Mouse (Mus musculus): Measurements from ENCODE around the gene Mfsd14a. TPM values are rescaled to one million over a fixed set of nuclear protein-coding genes. Genes with fewer than 3 reads are reported as not detected.

Gene Mfsd14a
- total RNA-seq, 4 experiments from 2014 or later: 55.4 to 62.1 (median 59.8) TPM

DNA sequence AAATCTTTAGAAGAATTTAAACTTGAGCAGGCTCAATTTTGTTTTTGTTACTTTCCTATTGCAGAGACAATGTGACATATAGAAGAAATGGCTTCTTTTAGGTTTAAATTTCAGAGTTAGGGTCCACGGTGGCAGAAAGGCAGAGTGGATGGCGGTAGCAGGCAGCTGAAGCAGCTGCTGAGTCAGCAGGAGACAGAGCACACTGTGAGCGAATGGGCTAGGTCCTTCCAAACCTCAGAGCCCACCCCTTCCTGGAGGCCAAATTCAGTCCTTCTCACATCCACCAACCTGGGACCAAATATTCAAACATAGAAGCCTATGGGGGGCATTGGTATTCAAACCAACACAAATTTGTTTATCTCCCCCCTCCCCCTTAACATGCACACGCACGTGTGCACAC, 60.7 kb downstream of the Mfsd14a start:
- no peak for DNase-seq (ENCODE audit: low spot score in 2 of 2)

DNA sequence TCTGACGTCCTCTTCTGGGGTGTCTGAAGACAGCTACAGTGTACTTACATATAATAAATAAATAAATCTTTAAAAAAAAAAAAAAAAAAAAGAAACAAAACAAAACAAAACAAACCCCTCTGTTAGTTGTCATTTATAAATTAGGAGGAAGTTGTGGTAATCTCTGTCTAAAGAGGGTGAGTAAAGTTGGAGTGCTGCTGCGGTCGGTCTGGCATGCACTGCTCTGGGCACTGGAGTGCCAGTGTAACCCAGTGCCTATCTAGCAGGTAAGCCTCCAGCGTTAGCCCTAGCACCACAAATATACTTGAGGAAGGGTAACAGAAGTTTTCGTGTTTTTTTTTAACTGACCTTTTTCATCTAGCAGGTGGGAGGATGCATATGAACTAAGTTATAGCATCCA, 61.5 kb downstream of the Mfsd14a start:
- no peak for DNase-seq (ENCODE audit: low spot score in 2 of 2)

DNA sequence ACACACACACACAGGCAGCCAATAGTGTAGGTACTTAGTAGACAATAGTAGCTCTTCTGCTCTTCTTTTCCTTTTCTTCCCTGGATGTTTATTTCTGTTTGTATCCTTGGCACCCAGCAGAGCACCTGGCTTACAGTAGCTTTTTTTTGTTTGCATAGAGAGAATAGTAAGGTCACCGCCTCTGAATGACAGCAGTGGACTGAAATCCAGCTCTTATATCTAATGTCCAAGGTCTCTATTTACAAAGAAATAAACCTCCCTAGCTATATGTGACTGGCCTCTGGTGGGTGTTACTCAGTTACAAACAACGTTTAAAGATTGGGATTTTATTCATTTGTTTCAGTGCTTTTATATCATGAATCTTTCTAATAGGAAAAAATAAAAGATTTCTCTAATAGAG, 62.8 kb downstream of the Mfsd14a start:
- DNase-seq (ENCODE audit: low spot score in 2 of 2): no peak

DNA sequence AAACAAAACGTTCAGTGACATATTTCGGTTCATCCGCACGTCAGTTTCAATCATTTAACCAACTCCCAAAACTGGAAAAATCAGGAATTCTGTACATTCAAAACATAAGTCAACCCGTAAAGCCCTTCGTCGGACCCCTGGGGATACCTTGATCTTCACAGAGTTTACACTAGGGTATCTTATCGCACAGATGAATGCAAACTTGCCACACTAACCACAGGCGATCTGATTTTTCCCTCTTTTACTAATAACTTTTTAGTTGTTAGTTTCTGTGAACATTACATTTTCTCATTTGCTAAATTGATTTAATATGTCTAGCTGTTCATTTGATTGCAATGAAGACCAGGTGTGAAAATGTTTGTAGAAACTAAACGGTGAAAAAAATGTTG, 66.9 kb downstream of the Mfsd14a start:
- DNase-seq (ENCODE audit: low spot score in 2 of 2): no peak

DNA sequence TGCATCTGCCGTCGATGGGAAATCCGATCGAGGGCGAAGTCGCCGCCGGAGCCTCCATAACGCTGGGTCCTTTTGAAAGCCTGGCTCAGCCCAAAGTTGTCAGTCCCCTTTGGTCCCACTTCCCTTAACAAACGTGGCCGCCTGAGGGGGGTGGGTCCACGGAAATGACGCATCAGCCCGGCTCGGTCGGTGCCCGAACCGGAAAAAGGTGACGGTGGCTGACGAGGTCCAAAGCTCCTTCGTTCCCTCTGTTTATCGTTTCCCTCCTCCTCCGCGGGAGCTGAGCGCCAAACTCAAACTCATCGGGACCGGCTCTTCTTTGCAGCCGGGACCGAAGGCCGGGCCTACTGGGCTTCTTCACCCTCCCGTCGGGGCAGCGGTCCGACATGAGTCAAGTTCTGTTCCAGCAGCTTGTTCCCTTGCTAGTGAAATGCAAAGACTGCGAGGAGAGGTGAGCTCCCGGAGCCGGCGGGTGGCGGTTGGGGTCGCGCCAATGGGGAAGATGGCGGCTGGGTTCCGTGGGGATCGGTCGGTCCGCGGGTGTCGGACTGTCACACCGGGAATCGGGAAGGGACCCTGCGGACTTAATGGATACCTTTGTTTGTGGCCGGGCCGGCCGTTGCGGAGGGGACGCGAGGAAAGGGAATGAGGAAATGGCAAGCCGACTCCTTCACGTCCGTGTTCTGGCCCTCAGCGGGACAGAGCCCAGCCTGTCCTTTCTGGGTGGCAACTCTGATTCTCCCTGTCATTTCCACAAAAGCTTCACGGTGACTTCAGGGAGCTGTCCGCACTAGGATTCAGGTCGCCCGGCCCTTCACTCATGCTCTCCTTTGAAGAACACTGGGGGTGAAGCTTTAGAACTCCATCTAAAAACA, 67.5 kb downstream of the Mfsd14a start, which contains the start of gene Sass6:
Gene Sass6 (plus strand): TSS at position 255 of the 875 bp plus-strand sequence.
- DNase-seq (ENCODE audit: low spot score in 2 of 2): peak; percentile 95 to 98

DNA sequence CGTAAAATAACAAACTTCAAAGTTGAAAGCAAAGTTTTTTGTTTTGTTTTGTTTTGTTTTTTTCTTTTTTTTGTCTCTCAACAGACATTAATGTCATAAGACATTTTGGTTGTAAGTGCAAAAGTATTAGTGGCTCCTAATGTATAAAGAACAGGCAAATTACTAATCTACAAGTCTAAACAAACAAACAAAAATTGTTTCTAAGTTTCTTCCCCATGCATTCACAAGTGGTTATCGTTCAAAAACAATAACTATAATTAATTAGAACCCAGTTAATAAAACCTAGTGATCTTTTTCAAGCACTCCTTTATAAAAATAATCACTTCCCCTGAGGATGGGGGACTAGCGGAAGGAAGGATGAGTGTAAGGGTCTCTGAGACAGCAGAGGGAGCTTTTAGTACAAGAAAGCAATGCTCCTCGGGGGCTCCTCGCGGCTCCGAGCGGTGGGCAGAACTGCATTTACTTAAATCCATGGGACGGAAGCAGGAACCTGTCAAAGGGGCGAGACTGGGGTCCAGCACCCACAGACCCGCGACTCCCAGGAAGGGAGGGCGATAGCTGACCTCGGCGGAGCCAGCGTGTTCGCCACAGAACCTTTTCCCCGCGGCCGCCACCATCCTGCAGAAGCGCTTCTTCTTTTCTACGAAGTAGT, 68.3 kb downstream of the Mfsd14a start:
- DNase-seq (ENCODE audit: low spot score in 2 of 2): no peak

DNA sequence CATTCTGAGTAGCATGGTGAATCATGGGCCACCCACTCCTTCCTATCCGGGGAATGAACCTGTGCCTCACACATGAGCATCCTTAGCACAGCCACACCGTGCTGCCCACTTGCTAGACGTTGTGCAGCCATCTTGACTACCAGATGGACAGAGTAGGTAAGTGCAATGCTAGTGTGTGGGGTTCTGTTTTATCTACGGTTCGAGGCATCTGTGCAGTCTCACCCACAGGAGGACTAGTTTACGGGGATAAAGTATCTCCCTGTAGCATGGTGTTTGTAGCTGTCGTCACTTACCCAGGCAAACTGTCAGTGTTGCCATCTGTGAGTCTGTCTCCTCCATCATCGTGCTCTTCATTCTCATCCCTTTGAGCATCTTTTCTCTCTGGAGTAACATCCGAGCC, 80.3 kb downstream of the Mfsd14a start:
- peak; percentile 18 to 26 for DNase-seq (ENCODE audit: low spot score in 2 of 2)

Other genes with a start within 250 kb of the Mfsd14a start
- 10 to 100 TPM in 1 of 4 experiments, 1 to 10 TPM in 3; 6.2 to 10.8 (median 7.4) TPM for gene Cdc14a, start 238.6 kb downstream of the Mfsd14a start, total RNA-seq (2022)
- 10 to 100 TPM; 55.3 to 62.4 (median 60.2) TPM for gene Rtca, start 154.5 kb downstream of the Mfsd14a start, total RNA-seq (2022)
- gene Dbt, start 149.6 kb downstream of the Mfsd14a start, total RNA-seq (2022): 10 to 100 TPM; 16.5 to 23.1 (median 18.1) TPM
- gene Lrrc39, start 99.7 kb downstream of the Mfsd14a start, total RNA-seq (2022): under 1 TPM in 3 of 4 experiments, not detected in 1; 0.17 to 0.45 (median 0.31) TPM
- 1 to 10 TPM; 5.9 to 8.6 (median 7.9) TPM for gene Sass6, start 67.7 kb downstream of the Mfsd14a start, total RNA-seq (2022)
- 10 to 100 TPM; 18.4 to 26.2 (median 20.4) TPM for gene Trmt13, start 48.1 kb downstream of the Mfsd14a start, total RNA-seq (2022)
- not detected for gene Gm43191, start 18.6 kb upstream of the Mfsd14a start, total RNA-seq (2022)
- 10 to 100 TPM; 16.3 to 18.2 (median 17.5) TPM for gene Slc35a3, start 50.2 kb upstream of the Mfsd14a start, total RNA-seq (2022)
- 10 to 100 TPM; 26.4 to 27.8 (median 27.1) TPM for gene Agl, start 145.5 kb upstream of the Mfsd14a start, total RNA-seq (2022)
- 1 to 10 TPM in 2 of 4 experiments, under 1 TPM in 2; 0.47 to 3.0 (median 1.5) TPM for gene Frrs1, start 196.8 kb upstream of the Mfsd14a start, total RNA-seq (2022)

All from layer of hippocampus, adult 8-10 months (tissue).